Comparison of ENCODE assay signal across 17 mouse cellular contexts in the genomic region with DNA sequence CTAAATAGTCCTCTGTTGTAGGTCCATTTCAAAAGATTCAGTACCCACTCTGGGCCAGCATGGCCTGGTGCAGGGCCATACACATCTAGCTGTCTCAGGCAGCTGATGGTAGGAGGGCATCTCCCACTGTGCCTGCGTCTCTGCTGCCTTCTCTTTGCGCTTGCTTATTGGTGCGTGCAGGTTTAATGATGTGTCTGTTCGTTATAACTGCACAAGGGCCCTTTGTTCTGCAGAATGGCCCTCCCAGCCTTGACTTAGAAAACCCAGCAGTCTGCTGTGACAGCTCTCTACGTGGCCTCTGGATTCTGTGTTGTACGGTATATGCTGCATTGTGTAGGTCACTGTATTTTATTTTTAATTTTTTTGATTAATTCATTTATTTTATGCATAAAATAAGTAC.
DNase-seq lines count a peak whose midpoint lies in the region; ATAC-seq lines count a peak whose summit lies in the region.
"Had no signal": no experiment of that assay in that cellular context is flagged by ENCODE, and none has a peak within 500 bp of the region (broad histone marks: within the 10 kb centered on the region; RNA-seq: fewer than 3 reads in every experiment).

No protein-coding gene starts in this region.

- no peak overlapping the region for H3K4me2 ChIP-seq in midbrain, embryonic 13.5 days (replicated peaks)
- no peak overlapping the region for H3K4me2 ChIP-seq in midbrain, embryonic 15.5 days
- no peak overlapping the region for H3K4me2 ChIP-seq in forebrain, embryonic 13.5 days
- no peak overlapping the region for H3K4me2 ChIP-seq in hindbrain, embryonic 15.5 days
- H3K4me2 ChIP-seq: liver, embryonic 13.5 days had no signal

- H3K27ac ChIP-seq in midbrain, embryonic 13.5 days = 0 out of 2 replicates have a peak overlapping the region, but pooled peaks have one; percentile 9
- H3K27ac ChIP-seq in midbrain, embryonic 15.5 days = no peak overlapping the region
- H3K27ac ChIP-seq in forebrain, embryonic 13.5 days = peak overlapping the region; percentile 51; the same call in 1 of the 2 replicates
- H3K27ac ChIP-seq in hindbrain, embryonic 15.5 days (replicated peaks) = no peak overlapping the region
- H3K27ac ChIP-seq: gastrocnemius, adult 2 months; liver, embryonic 13.5 days had no signal

- peaks cover 7% of the 10 kb centered on the region for H3K4me1 ChIP-seq in midbrain, embryonic 13.5 days (replicated peaks)
- H3K4me1 ChIP-seq in midbrain, embryonic 15.5 days = no peaks in the 10 kb centered on the region
- H3K4me1 ChIP-seq in forebrain, embryonic 13.5 days = peaks cover 24% of the 10 kb centered on the region
- H3K4me1 ChIP-seq in hindbrain, embryonic 15.5 days (replicated peaks) = peaks cover 6% of the 10 kb centered on the region
- H3K4me1 ChIP-seq: liver, embryonic 13.5 days had no signal

- no peak overlapping the region for H3K9ac ChIP-seq in midbrain, embryonic 13.5 days (replicated peaks)
- H3K9ac ChIP-seq in midbrain, embryonic 15.5 days = no peak overlapping the region
- no peak overlapping the region for H3K9ac ChIP-seq in forebrain, embryonic 13.5 days
- H3K9ac ChIP-seq in hindbrain, embryonic 15.5 days = no peak overlapping the region
- H3K9ac ChIP-seq: liver, embryonic 13.5 days had no signal

- peaks cover 6% of the 10 kb centered on the region; the same call in 1 of the 2 replicates for H3K27me3 ChIP-seq in midbrain, embryonic 13.5 days
- no peaks in the 10 kb centered on the region; the same call in 1 of the 2 replicates for H3K27me3 ChIP-seq in midbrain, embryonic 15.5 days (replicated peaks)
- H3K27me3 ChIP-seq in forebrain, embryonic 13.5 days = no peaks in the 10 kb centered on the region; the same call in 1 of the 2 replicates
- no peaks in the 10 kb centered on the region for H3K27me3 ChIP-seq in hindbrain, embryonic 15.5 days

- peak; percentile 98 for DNase-seq in retina, postnatal 1 day
- no peak for DNase-seq in kidney, adult 18-20 months
- DNase-seq in thymus, postnatal 4 days = no peak
- DNase-seq: adrenal gland, postnatal 36 days; cerebellum, adult 11-12 months; gastrocnemius, adult 2 months; heart, postnatal 36 days; kidney, adult 2 months; liver, embryonic 13.5 days; lung, postnatal 36 days; spleen, adult 18-20 months had no signal

- peak; percentile 65; the same call in 1 of the 2 replicates for ATAC-seq in midbrain, embryonic 13.5 days
- ATAC-seq in midbrain, embryonic 15.5 days (replicated peaks) = no peak
- peak; percentile 83 for ATAC-seq in forebrain, embryonic 13.5 days
- ATAC-seq in hindbrain, embryonic 15.5 days (ENCODE audit: low FRiP score, low read depth) = 0 out of 2 replicates have a peak, but pooled peaks have one; percentile 17
- ATAC-seq in megakaryocyte, adult 5-6 weeks (ENCODE audit: poor library complexity, severe bottlenecking) = no peak

- no peak overlapping the region for H3K4me3 ChIP-seq in midbrain, embryonic 13.5 days (replicated peaks)
- no peak overlapping the region for H3K4me3 ChIP-seq in midbrain, embryonic 15.5 days
- no peak overlapping the region for H3K4me3 ChIP-seq in forebrain, embryonic 13.5 days
- H3K4me3 ChIP-seq in hindbrain, embryonic 15.5 days = no peak overlapping the region
- H3K4me3 ChIP-seq: gastrocnemius, adult 2 months; liver, embryonic 13.5 days; myocyte had no signal

- H3K36me3 ChIP-seq in midbrain, embryonic 13.5 days = peaks cover 7% of the 10 kb centered on the region; the same call in 1 of the 2 replicates
- no peaks in the 10 kb centered on the region for H3K36me3 ChIP-seq in midbrain, embryonic 15.5 days (replicated peaks)
- H3K36me3 ChIP-seq in forebrain, embryonic 13.5 days (ENCODE audit: poor library complexity, severe bottlenecking) = peaks cover 10% of the 10 kb centered on the region
- no peaks in the 10 kb centered on the region for H3K36me3 ChIP-seq in hindbrain, embryonic 15.5 days

- WGBS in midbrain, embryonic 13.5 days = 25% methylated on average over 6 of the region's 6 CpGs
- 29% methylated on average over 6 of the region's 6 CpGs for WGBS in midbrain, embryonic 15.5 days
- WGBS in forebrain, embryonic 13.5 days = 6% methylated on average over 6 of the region's 6 CpGs
- 19% methylated on average over 6 of the region's 6 CpGs for WGBS in hindbrain, embryonic 15.5 days

- no peaks in the 10 kb centered on the region for H3K9me3 ChIP-seq in midbrain, embryonic 13.5 days
- no peaks in the 10 kb centered on the region for H3K9me3 ChIP-seq in midbrain, embryonic 15.5 days
- no peaks in the 10 kb centered on the region for H3K9me3 ChIP-seq in forebrain, embryonic 13.5 days (replicated peaks)
- H3K9me3 ChIP-seq in hindbrain, embryonic 15.5 days = no peaks in the 10 kb centered on the region
- H3K9me3 ChIP-seq: liver, embryonic 13.5 days had no signal

Comparison
In these comparisons a context has a peak if more than half of its experiments do, and no peak if none do; other contexts are left out.
1. ATAC-seq: peak in midbrain, embryonic 13.5 days (single experiment), forebrain, embryonic 13.5 days (single experiment) and hindbrain, embryonic 15.5 days (single experiment); none in midbrain, embryonic 15.5 days (single experiment) and megakaryocyte, adult 5-6 weeks (single experiment).
2. H3K27ac ChIP-seq: peak in midbrain, embryonic 13.5 days (single experiment) and forebrain, embryonic 13.5 days (single experiment); none in midbrain, embryonic 15.5 days (single experiment) and hindbrain, embryonic 15.5 days (single experiment).